Mouse (Mus musculus): ENCODE measurements around the gene Taf5l. TPM values are rescaled to one million over a fixed set of nuclear protein-coding genes. Genes with fewer than 3 reads are reported as not detected.
A peak's percentile ranks its signal among the peaks of the same experiment; 100 is the strongest.

Gene Taf5l
- total and polyA plus RNA-seq, 2 experiments from 2014 or later, result 19.5 to 35.7 TPM

DNA sequence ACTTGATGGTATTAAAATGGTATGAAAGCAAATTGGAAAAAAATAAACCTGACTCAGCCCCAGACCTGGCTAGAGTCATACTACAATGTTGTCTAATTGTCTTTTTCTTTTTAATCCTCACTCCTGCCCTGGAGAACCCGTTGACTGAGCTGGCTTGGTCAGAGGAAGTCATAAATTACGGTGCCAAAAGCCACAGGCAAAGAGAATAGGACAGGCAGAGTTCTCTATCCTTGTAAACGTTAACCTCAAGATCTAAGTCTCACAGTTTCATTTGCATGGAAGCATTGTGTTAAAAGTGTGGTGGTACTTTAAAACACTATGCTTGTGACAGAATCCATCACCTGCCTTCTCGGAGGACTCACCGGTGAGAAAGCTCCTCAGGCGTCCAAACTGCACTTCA lies 13.4 kb downstream of the Taf5l start:
- Histone ChIP-seq H3K4me1 (ENCODE audit: insufficient read depth, low read length) (no peaks in the 10 kb centered on the region), H3K27ac (ENCODE audit: low read depth, low read length) (no peak overlapping the region), H3K9me3 (ENCODE audit: low read length) (no peaks in the 10 kb centered on the region), H3K4me2 (ENCODE audit: low read depth, low read length, poor library complexity, severe bottlenecking) (no peak overlapping the region), H3K36me3 (ENCODE audit: insufficient read depth, low read length) (peaks cover 41% of the 10 kb centered on the region), H3K4me3 (ENCODE audit: low read depth, low read length) (no peak overlapping the region), H3K9ac (replicated peaks; ENCODE audit: low read length, poor library complexity, severe bottlenecking) (no peak overlapping the region), H3K27me3 (ENCODE audit: insufficient read depth, low read length) (no peaks in the 10 kb centered on the region)
- TF ChIP-seq CTCF (IDR thresholded peaks at IDR 0.05), result no peak
- ATAC-seq (ENCODE audit: low FRiP score) (no peak), DNase-seq (ENCODE audit: low spot score) (no peak)
- WGBS, result 92% methylated on average over 6 of the region's 6 CpGs

DNA sequence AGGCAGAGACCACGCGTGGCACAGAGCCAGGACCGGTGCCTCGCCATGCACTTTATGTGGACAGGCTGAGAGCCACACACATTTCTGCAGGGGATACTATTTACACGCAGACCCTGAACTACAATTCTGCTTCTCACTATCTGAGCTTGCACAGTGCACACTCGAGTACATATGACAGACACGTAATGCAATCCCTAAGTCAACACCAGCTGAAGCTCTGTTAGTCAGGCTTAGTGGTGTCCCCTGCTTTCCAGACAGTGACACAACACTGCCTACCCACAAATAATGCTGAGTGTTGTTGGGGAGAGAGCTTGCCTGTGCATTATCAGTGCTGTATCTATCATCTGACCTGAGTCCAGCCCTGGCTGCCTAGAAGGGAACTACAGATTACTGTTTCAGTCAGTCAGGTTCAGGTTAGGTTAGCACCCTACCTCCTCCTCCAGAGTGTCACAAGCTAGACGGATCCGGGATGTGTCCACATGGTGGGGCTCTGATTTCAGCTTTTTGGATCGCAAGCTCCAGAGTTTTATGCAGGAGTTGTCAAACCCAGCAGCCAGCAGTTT lies 18.6 kb downstream of the Taf5l start:
- 93% methylated on average over 10 of the region's 10 CpGs for WGBS
- Histone ChIP-seq H3K4me1 (ENCODE audit: insufficient read depth, low read length) (no peaks in the 10 kb centered on the region), H3K9me3 (ENCODE audit: low read length) (no peaks in the 10 kb centered on the region), H3K4me2 (ENCODE audit: low read depth, low read length, poor library complexity, severe bottlenecking) (no peak overlapping the region), H3K27ac (ENCODE audit: low read depth, low read length) (no peak overlapping the region), H3K4me3 (ENCODE audit: low read depth, low read length) (no peak overlapping the region), H3K27me3 (ENCODE audit: insufficient read depth, low read length) (no peaks in the 10 kb centered on the region), H3K36me3 (ENCODE audit: insufficient read depth, low read length) (peaks cover 40% of the 10 kb centered on the region), H3K9ac (replicated peaks; ENCODE audit: low read length, poor library complexity, severe bottlenecking) (no peak overlapping the region)
- DNase-seq (ENCODE audit: low spot score), result no peak
- ATAC-seq (ENCODE audit: low FRiP score), result no peak
- TF ChIP-seq CTCF (IDR thresholded peaks at IDR 0.05), result no peak

DNA sequence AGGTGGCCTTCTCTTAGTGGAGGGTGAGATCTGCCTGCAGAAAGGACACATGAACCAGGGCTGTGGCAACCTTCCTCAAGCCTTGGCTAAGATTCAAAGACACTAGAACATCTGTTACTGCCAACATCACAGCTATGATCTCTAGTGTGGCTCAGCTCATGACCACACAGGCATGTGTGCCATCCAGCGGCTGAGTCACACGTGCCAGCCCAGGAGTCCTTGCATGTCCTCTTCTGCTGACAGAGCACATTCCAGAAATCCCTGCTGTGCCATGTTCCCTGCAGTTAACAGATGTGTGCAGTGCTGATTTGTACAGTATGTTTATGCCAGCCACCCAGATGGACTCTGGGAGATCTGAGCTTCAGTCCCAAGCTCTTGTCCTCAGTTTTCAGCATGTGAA lies 21.6 kb downstream of the Taf5l start:
- no peak for TF ChIP-seq CTCF (IDR thresholded peaks at IDR 0.05)
- no peaks in the 10 kb centered on the region for H3K9me3 ChIP-seq (ENCODE audit: low read length)
- H3K36me3 ChIP-seq (ENCODE audit: insufficient read depth, low read length), result peaks cover 38% of the 10 kb centered on the region
- H3K4me1 ChIP-seq (ENCODE audit: insufficient read depth, low read length), result no peaks in the 10 kb centered on the region
- H3K9ac ChIP-seq (replicated peaks; ENCODE audit: low read length, poor library complexity, severe bottlenecking), result no peak overlapping the region
- no peak for ATAC-seq (ENCODE audit: low FRiP score)
- H3K27me3 ChIP-seq (ENCODE audit: insufficient read depth, low read length), result no peaks in the 10 kb centered on the region
- no peak overlapping the region for H3K27ac ChIP-seq (ENCODE audit: low read depth, low read length)
- H3K4me3 ChIP-seq (ENCODE audit: low read depth, low read length), result no peak overlapping the region
- no peak for DNase-seq (ENCODE audit: low spot score)
- WGBS, result 80% methylated on average over 2 of the region's 2 CpGs
- H3K4me2 ChIP-seq (ENCODE audit: low read depth, low read length, poor library complexity, severe bottlenecking), result no peak overlapping the region

DNA sequence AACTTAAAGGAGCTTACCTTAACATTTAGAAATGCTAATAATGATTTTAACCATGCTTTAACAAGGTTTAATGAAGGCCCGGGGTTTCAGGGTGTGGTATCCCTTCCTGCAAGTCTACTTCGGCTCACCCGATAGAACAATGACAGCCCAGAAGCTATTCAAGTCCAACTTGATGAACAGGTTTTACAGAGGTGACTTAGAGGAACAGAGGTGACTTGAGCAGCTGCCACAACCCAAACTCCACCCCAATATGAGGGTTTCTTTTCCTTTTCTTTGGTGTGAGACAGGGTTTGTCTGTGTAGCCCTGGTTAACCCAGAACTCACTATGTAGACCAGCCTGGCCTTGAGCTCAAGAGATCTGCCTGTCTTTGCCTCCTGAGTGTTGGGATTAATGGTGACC lies 27.2 kb downstream of the Taf5l start:
- WGBS, result 98% methylated on average over 3 of the region's 3 CpGs
- TF ChIP-seq CTCF (IDR thresholded peaks at IDR 0.05), result no peak
- no peaks in the 10 kb centered on the region for H3K9me3 ChIP-seq (ENCODE audit: low read length)
- no peak for DNase-seq (ENCODE audit: low spot score)
- no peak for ATAC-seq (ENCODE audit: low FRiP score)
- no peaks in the 10 kb centered on the region for H3K27me3 ChIP-seq (ENCODE audit: insufficient read depth, low read length)
- H3K4me1 ChIP-seq (ENCODE audit: insufficient read depth, low read length), result no peaks in the 10 kb centered on the region
- H3K9ac ChIP-seq (replicated peaks; ENCODE audit: low read length, poor library complexity, severe bottlenecking), result no peak overlapping the region
- H3K4me2 ChIP-seq (ENCODE audit: low read depth, low read length, poor library complexity, severe bottlenecking), result no peak overlapping the region
- no peak overlapping the region for H3K4me3 ChIP-seq (ENCODE audit: low read depth, low read length)
- no peak overlapping the region for H3K27ac ChIP-seq (ENCODE audit: low read depth, low read length)
- H3K36me3 ChIP-seq (ENCODE audit: insufficient read depth, low read length), result peaks cover 12% of the 10 kb centered on the region

DNA sequence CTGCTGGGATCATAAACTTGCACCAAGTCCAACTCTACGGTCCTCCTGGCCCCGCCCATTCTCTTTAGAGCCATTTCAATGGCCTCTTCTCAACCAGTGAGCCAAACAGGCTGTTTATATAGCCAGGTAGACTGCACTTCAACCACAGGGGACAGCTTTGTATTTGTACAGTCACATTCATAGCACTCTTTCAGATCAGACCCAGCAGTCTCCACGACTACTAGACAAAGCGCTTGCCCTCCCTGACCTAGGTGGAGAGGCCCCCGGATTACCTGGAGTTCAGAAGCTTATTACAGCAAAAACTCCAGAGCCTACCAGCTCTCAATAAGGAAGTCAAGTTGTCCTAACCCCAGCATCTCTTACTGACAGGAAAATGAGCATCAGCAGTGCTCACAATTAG lies 27.6 kb downstream of the Taf5l start:
- ATAC-seq (ENCODE audit: low FRiP score), result no peak
- H3K9me3 ChIP-seq (ENCODE audit: low read length), result no peaks in the 10 kb centered on the region
- no peak for DNase-seq (ENCODE audit: low spot score)
- H3K4me1 ChIP-seq (ENCODE audit: insufficient read depth, low read length), result no peaks in the 10 kb centered on the region
- no peaks in the 10 kb centered on the region for H3K27me3 ChIP-seq (ENCODE audit: insufficient read depth, low read length)
- no peak for TF ChIP-seq CTCF (IDR thresholded peaks at IDR 0.05)
- H3K36me3 ChIP-seq (ENCODE audit: insufficient read depth, low read length), result peaks cover 12% of the 10 kb centered on the region
- 95% methylated on average over 5 of the region's 5 CpGs for WGBS
- no peak overlapping the region for H3K4me2 ChIP-seq (ENCODE audit: low read depth, low read length, poor library complexity, severe bottlenecking)
- H3K4me3 ChIP-seq (ENCODE audit: low read depth, low read length), result no peak overlapping the region
- H3K9ac ChIP-seq (replicated peaks; ENCODE audit: low read length, poor library complexity, severe bottlenecking), result no peak overlapping the region
- H3K27ac ChIP-seq (ENCODE audit: low read depth, low read length), result no peak overlapping the region

DNA sequence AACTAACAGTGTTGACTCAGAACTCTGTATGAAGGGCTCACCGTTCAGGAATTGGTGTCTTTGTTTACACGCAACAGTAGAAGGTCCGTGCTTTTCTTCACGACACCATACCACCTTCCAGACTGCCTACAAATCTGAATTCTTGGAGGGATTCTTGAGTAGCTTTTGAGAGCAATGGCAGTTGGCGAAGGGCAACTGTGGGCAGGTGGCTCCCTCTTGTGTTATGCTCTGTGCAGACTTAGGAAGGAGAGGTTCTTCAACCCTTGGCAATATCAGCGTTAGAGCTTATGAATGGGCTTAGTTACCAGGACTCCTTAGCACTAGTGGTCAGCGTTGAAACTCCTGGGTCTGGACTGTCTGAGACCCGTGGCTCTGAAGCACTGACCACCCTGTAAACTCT lies 28.6 kb downstream of the Taf5l start:
- Histone ChIP-seq H3K36me3 (ENCODE audit: insufficient read depth, low read length) (peaks cover 12% of the 10 kb centered on the region), H3K4me1 (ENCODE audit: insufficient read depth, low read length) (no peaks in the 10 kb centered on the region), H3K27me3 (ENCODE audit: insufficient read depth, low read length) (no peaks in the 10 kb centered on the region), H3K27ac (ENCODE audit: low read depth, low read length) (no peak overlapping the region), H3K9ac (replicated peaks; ENCODE audit: low read length, poor library complexity, severe bottlenecking) (no peak overlapping the region), H3K4me3 (ENCODE audit: low read depth, low read length) (no peak overlapping the region), H3K4me2 (ENCODE audit: low read depth, low read length, poor library complexity, severe bottlenecking) (no peak overlapping the region), H3K9me3 (ENCODE audit: low read length) (no peaks in the 10 kb centered on the region)
- TF ChIP-seq CTCF (IDR thresholded peaks at IDR 0.05), result peak; percentile 48
- no peak for ATAC-seq (ENCODE audit: low FRiP score)
- 80% methylated on average over 8 of the region's 8 CpGs for WGBS
- no peak for DNase-seq (ENCODE audit: low spot score)
